Mouse (Mus musculus) stomach, postnatal 0 days (tissue): ENCODE results near the gene Prpf4. TPM values are rescaled to one million over a fixed set of nuclear protein-coding genes. Genes with fewer than 3 reads are reported as not detected.

Experiments
- ATAC-seq: fragments of 200-750 bp; cut with Nextera tagmentation; 2 replicates; pipeline ENCODE4 v1.8.0; 2017; ENCODE audit not compliant: low FRiP score, low TSS enrichment
- DNase-seq: peaks from one replicate; pipeline ENCODE4 v3.0.0-alpha.2; 2016; ENCODE audit warnings: low spot score
- H3K27ac ChIP-seq: fragments of 300-500 bp; sonication (generic); replicated peaks from 2 replicates; pipeline ENCODE4 v1.5.1; 2014; ENCODE audit warnings: mild to moderate bottlenecking, control low read depth
- H3K27me3 ChIP-seq: fragments of 300-500 bp; sonication (generic); 2 replicates; pipeline ENCODE4 v1.6.1; 2014; ENCODE audit warnings: low read length; ENCODE audit not compliant: control insufficient read depth, insufficient read depth
- H3K36me3 ChIP-seq: fragments of 300-500 bp; sonication (generic); 2 replicates; pipeline ENCODE4 v1.6.1; 2014; ENCODE audit warnings: low read length, mixed read lengths; ENCODE audit not compliant: control insufficient read depth, insufficient read depth
- H3K4me1 ChIP-seq: fragments of 300-500 bp; sonication (generic); replicated peaks from 2 replicates; pipeline ENCODE4 v1.6.1; 2014; ENCODE audit warnings: antibody characterized with exemption; ENCODE audit not compliant: control insufficient read depth, insufficient read depth
- H3K4me2 ChIP-seq: fragments of 300-500 bp; sonication (generic); replicated peaks from 2 replicates; pipeline ENCODE4 v1.6.1; 2014; ENCODE audit warnings: low read depth, mild to moderate bottlenecking, control low read depth, moderate library complexity
- H3K4me3 ChIP-seq: fragments of 300-500 bp; sonication (generic); 2 replicates; pipeline ENCODE4 v1.5.1; 2014; ENCODE audit warnings: low read depth, low read length, control low read depth
- H3K9ac ChIP-seq: fragments of 300-500 bp; sonication (generic); 2 replicates; pipeline ENCODE4 v1.6.1; 2014; ENCODE audit warnings: mild to moderate bottlenecking, low read length, control low read depth, mixed read lengths
- H3K9me3 ChIP-seq: fragments of 300-500 bp; sonication (generic); 2 replicates; pipeline ENCODE4 v1.6.1; 2016; ENCODE audit warnings: low read length; ENCODE audit not compliant: control insufficient read depth
- CTCF ChIP-seq: IDR thresholded peaks from 2 replicates; pipeline ENCODE4 v1.5.1; 2016; ENCODE audit warnings: antibody characterized with exemption, low read depth, mild to moderate bottlenecking, moderate library complexity
- EP300 ChIP-seq: optimal IDR thresholded peaks from 2 replicates; pipeline ENCODE3; 2016; ENCODE audit warnings: antibody characterized with exemption
- WGBS: fragments of 180-500 bp; shearing (Covaris S2); extraction: QIAGEN DNeasy Blood & Tissue Kit; methylation state at CpG from one replicate; pipeline ENCODE4 v1.1.7; 2014; 5-methylcytosine and 5-hydroxymethylcytosine counted together
- polyA plus RNA-seq: library from polyadenylated mRNA; unstranded; fragments of >200 nt; fragmentation: Nextera tagmentation; extraction: Ambion mirVana; gene quantifications from 2 replicates; pipeline ENCODE4 v1.2.1, GENCODE M21; 2015

The Prpf4 gene
- polyA plus RNA-seq, 1 experiment from 2014 or later = 7.6 TPM

DNA sequence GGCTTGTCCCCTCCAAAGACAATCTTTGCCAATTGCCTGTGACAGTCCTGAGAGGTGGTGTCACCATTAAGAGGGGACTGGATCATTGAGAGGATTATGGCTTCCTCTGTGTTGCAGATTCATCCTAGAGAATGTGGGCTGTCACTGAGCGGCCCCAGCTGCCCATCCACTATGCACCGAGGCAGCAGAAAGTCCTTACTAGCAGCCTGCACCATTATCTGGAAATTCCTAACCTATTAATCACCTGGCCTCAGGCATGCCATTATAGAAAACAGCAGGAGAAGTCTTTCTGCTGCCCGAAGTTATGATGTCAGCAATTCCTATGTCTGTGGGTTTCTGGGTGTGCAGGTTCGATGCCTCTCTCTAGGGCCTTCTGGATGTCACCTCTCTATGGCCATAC, 32.4 kb downstream of the Prpf4 start:
- DNase-seq (no peak), ATAC-seq (no peak)
- H3K4me3 ChIP-seq = no peak overlapping the region
- H3K9me3 ChIP-seq = no peaks in the 10 kb centered on the region
- H3K4me1 ChIP-seq = no peaks in the 10 kb centered on the region
- H3K9ac ChIP-seq = no peak overlapping the region
- TF ChIP-seq EP300 = no peak
- no peak for TF ChIP-seq CTCF
- no peak overlapping the region for H3K4me2 ChIP-seq
- WGBS = 70% methylated on average over 4 of the region's 4 CpGs
- H3K27me3 ChIP-seq = no peaks in the 10 kb centered on the region
- no peak overlapping the region for H3K27ac ChIP-seq
- H3K36me3 ChIP-seq = no peaks in the 10 kb centered on the region

- 48% methylated on average over 5 of the region's 5 CpGs for WGBS
- peak; percentile 55 for DNase-seq
- no peaks in the 10 kb centered on the region for H3K27me3 ChIP-seq
- H3K4me1 ChIP-seq = no peaks in the 10 kb centered on the region
- TF ChIP-seq CTCF = peak; percentile 78
- no peak for TF ChIP-seq EP300
- peak; percentile 47; the same call in 1 of the 2 replicates for ATAC-seq
- no peak overlapping the region for H3K4me2 ChIP-seq
- no peaks in the 10 kb centered on the region for H3K36me3 ChIP-seq
- no peak overlapping the region for H3K4me3 ChIP-seq
- H3K9ac ChIP-seq = no peak overlapping the region
- H3K9me3 ChIP-seq = no peaks in the 10 kb centered on the region
- H3K27ac ChIP-seq = no peak overlapping the region
These were observed 46.4 kb downstream of the Prpf4 start for GRCm38 (mm10) chr4:62454995-62455394.

- Histone ChIP-seq H3K4me3 (no peak overlapping the region), H3K27ac (no peak overlapping the region), H3K4me2 (no peak overlapping the region), H3K36me3 (no peaks in the 10 kb centered on the region), H3K9me3 (no peaks in the 10 kb centered on the region), H3K9ac (no peak overlapping the region), H3K27me3 (no peaks in the 10 kb centered on the region), H3K4me1 (no peaks in the 10 kb centered on the region)
- ATAC-seq (no peak), DNase-seq (no peak)
- no peak for TF ChIP-seq EP300
- no peak for TF ChIP-seq CTCF
- 70% methylated on average over 3 of the region's 3 CpGs for WGBS
These were observed 50.5 kb downstream of the Prpf4 start for GRCm38 (mm10) chr4:62459081-62459480.

DNA sequence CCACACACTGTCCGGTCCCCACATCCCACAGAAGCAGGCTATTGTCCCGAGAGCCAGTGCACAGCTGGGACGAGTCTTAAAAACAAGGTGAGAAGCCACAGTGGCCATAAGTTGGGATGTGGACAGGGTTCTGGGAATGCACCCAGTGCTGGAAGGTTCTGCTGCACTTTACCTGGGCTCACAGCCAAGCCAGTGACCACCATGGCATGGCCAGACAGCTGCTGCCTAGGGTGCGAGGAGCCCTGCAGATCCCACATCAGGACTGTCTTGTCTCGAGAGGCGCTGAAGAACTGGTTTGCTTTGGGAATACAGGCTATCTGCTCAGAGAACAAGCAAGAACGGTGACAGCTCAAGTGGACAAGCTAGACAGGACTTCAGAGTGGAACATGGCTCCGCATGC, 51.8 kb downstream of the Prpf4 start:
- 88% methylated on average over 8 of the region's 8 CpGs for WGBS
- Histone ChIP-seq H3K9me3 (no peaks in the 10 kb centered on the region), H3K27me3 (no peaks in the 10 kb centered on the region), H3K36me3 (no peaks in the 10 kb centered on the region), H3K27ac (no peak overlapping the region), H3K4me1 (no peaks in the 10 kb centered on the region), H3K9ac (no peak overlapping the region), H3K4me3 (no peak overlapping the region), H3K4me2 (no peak overlapping the region)
- no peak for DNase-seq
- no peak for TF ChIP-seq CTCF
- no peak for TF ChIP-seq EP300
- ATAC-seq = no peak

DNA sequence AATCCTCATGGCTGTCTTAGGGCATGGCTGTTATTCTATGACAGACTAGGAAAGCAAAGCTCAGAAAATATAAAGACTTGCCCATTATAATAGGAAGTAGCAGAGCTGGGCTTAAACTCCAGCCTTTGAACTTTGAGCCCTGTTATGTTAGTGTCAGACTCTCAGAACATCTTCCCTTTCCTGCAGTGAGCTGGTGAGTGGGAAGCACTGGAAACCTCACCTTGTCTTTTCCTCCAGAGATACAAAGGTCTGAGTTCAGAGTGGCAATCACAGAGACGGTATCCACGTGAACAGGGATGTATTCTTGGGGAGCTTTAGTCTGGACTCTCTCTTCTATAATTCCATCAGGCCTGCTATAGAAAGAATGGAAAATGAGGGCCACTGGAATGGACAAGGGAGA, 54.5 kb downstream of the Prpf4 start:
- TF ChIP-seq EP300 = no peak
- TF ChIP-seq CTCF = no peak
- Histone ChIP-seq H3K4me2 (no peak overlapping the region), H3K27me3 (no peaks in the 10 kb centered on the region), H3K9ac (no peak overlapping the region), H3K4me3 (no peak overlapping the region), H3K27ac (no peak overlapping the region), H3K9me3 (no peaks in the 10 kb centered on the region), H3K36me3 (no peaks in the 10 kb centered on the region), H3K4me1 (no peaks in the 10 kb centered on the region)
- ATAC-seq (no peak), DNase-seq (no peak)
- 89% methylated on average over 2 of the region's 2 CpGs for WGBS

DNA sequence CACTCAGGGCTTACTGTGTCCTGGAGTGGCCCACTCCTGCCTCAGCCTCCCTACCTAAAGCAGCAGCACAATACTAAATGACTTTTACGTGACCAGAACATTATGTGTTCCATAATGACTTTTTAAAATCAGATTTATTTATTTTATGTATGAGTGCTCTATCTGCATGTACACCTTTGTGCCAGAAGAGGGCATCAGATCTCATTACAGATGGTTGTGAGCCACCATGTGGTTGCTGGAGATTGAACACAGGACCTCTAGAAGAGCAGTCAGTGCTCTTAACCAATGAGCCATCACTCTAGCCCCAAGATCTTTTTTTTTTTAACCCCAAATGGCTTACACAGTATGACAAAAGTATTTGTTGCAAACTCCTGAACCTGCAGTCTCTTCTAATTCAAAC, 59.6 kb downstream of the Prpf4 start:
- Histone ChIP-seq H3K9me3 (no peaks in the 10 kb centered on the region), H3K4me1 (no peaks in the 10 kb centered on the region), H3K4me3 (no peak overlapping the region), H3K9ac (no peak overlapping the region), H3K36me3 (no peaks in the 10 kb centered on the region), H3K27me3 (no peaks in the 10 kb centered on the region), H3K4me2 (no peak overlapping the region), H3K27ac (no peak overlapping the region)
- 94% methylated on average over 1 of the region's 1 CpGs for WGBS
- ATAC-seq (no peak), DNase-seq (no peak)
- peak; percentile 49 for TF ChIP-seq CTCF
- no peak for TF ChIP-seq EP300
